Mouse (Mus musculus) monocyte, adult 5-6 weeks (primary cell): ENCODE results near the gene Top3a. TPM values are rescaled to one million over a fixed set of nuclear protein-coding genes. Genes with fewer than 3 reads are reported as not detected.

Experiments used
- ATAC-seq: fragments of 153-309, 156-312 bp; replicated peaks from 2 replicates; pipeline ENCODE4 v1.8.0; 2017; ENCODE audit warnings: mild to moderate bottlenecking; ENCODE audit not compliant: low TSS enrichment, insufficient number of reproducible peaks, severe bottlenecking, poor library complexity, low FRiP score
- total RNA-seq: library from RNA; stranded (forward); fragments of 200-1000, 200-491, 200-594 nt; gene quantifications from 3 replicates; pipeline ENCODE4 v1.2.3, GENCODE M21; 2017

Gene Top3a
- total RNA-seq, 1 experiment from 2014 or later, result 15.4 TPM

GRCm38 (mm10) chr11:60700320-60701185 is 76.6 kb downstream of the Top3a start:
- no peak for ATAC-seq

- peak; percentile 37 for ATAC-seq
Measured at GRCm38 (mm10) chr11:60699524-60700075, 77.6 kb downstream of the Top3a start, which contains the start of gene Llgl1. TSS of gene Llgl1 (plus strand) at chr11:60699723.

GRCm38 (mm10) chr11:60698806-60699523 is 78.2 kb downstream of the Top3a start:
- peak; percentile 7; the same call in 1 of the 2 replicates for ATAC-seq

GRCm38 (mm10) chr11:60697561-60697960 is 79.6 kb downstream of the Top3a start:
- no peak for ATAC-seq

GRCm38 (mm10) chr11:60696165-60696564 is 81.0 kb downstream of the Top3a start:
- no peak for ATAC-seq

Other genes with a start within 250 kb of the Top3a start
- gene Alkbh5, start 241.0 kb downstream of the Top3a start, total RNA-seq, result 26.6 to 33.2 TPM (median 29.5 TPM) in 3 replicates
- gene Llgl1, start 77.6 kb downstream of the Top3a start, total RNA-seq, result 5.3 to 8.3 TPM (median 5.3 TPM) in 3 replicates
- gene Flii, start 50.1 kb downstream of the Top3a start, total RNA-seq, result 279 to 316 TPM (median 279 TPM) in 3 replicates
- gene Mief2, start 49.0 kb downstream of the Top3a start, total RNA-seq, result 7.8 to 17.2 TPM (median 10.3 TPM) in 3 replicates
- 13.8 to 29.7 TPM (median 16.2 TPM) in 3 replicates for gene Smcr8, start 159 bp upstream of the Top3a start, total RNA-seq
- 0.58 to 7.1 TPM (median 3.8 TPM) in 3 replicates for gene Shmt1, start 34.4 kb upstream of the Top3a start, total RNA-seq
- gene Dhrs7b, start 53.3 kb upstream of the Top3a start, total RNA-seq, result 13.4 to 21.7 TPM (median 18.0 TPM) in 3 replicates
- gene Tmem11, start 101.9 kb upstream of the Top3a start, total RNA-seq, result 37.3 to 47.4 TPM (median 46.5 TPM) in 3 replicates
- gene Natd1, start 137.4 kb upstream of the Top3a start, total RNA-seq, result 2.9 to 3.2 TPM (median 3.0 TPM) in 3 replicates
- 22.4 to 28.9 TPM (median 27.8 TPM) in 3 replicates for gene Map2k3, start 154.7 kb upstream of the Top3a start, total RNA-seq
- not detected in 3 replicates for gene Kcnj12, start 245.2 kb upstream of the Top3a start, total RNA-seq